Mouse (Mus musculus): ENCODE data around the gene Lrrc73. TPM values are rescaled to one million over a fixed set of nuclear protein-coding genes. Genes with fewer than 3 reads are reported as not detected.
A peak's percentile ranks its signal among the peaks of the same experiment; 100 is the strongest.

Lrrc73 gene
- polyA plus RNA-seq, 1 experiment from 2014 or later = 4.1 TPM

DNA sequence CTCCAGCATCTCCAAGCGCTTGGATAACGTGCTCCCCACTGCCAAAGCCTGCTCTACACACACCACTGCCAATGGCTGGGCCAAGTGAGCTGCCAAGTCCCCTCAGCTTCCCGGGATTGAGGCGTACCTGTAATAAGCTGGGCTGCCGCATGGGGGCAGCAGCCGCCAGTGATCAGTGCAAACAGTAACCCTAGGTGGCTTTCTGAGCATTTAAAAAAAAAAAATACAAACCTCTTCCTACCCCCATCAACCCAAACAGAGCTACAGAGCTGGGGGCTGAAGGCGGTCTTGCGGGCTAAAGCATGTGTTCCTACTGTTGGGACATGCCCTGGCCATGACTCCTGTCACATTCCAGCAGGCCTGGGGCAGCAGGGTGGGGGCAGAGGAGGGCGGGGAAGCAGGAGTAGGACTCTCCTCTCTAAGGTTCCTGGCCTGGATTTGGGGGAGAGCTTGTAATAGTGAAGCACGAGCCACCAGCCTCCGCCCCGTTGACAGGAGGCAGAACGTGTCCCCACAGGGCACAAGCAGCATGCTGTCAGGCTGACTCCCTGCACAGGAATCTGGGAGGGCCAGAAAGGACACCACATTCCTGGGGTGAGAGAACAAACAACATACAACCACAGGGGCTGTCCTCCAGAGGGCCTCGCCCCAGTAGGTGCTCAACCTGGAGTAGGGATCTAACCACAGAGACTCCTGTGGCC lies 12.7 kb downstream of the Lrrc73 start:
- Histone ChIP-seq H3K9ac (no peak overlapping the region), H3K36me3 (peaks cover 80% of the 10 kb centered on the region), H3K27ac (no peak overlapping the region), H3K9me3 (replicated peaks) (no peaks in the 10 kb centered on the region), H3K27me3 (no peaks in the 10 kb centered on the region), H3K4me3 (no peak overlapping the region), H3K4me2 (replicated peaks) (no peak overlapping the region), H3K4me1 (no peaks in the 10 kb centered on the region; the same call in 1 of the 2 replicates)
- ATAC-seq (ENCODE audit: low FRiP score) = 0 out of 2 replicates have a peak, but pooled peaks have one; percentile 7
- 33% methylated on average over 14 of the region's 14 CpGs for WGBS

GRCm38 (mm10) chr17:46266986-46267385 lies 13.7 kb downstream of the Lrrc73 start:
- no peak for ATAC-seq (ENCODE audit: low FRiP score)
- Histone ChIP-seq H3K4me3 (no peak overlapping the region), H3K36me3 (peaks cover 77% of the 10 kb centered on the region), H3K4me1 (no peaks in the 10 kb centered on the region; the same call in 1 of the 2 replicates), H3K27ac (no peak overlapping the region), H3K27me3 (no peaks in the 10 kb centered on the region), H3K9ac (no peak overlapping the region), H3K9me3 (replicated peaks) (no peaks in the 10 kb centered on the region), H3K4me2 (replicated peaks) (no peak overlapping the region)
- WGBS = 62% methylated on average over 6 of the region's 6 CpGs

DNA sequence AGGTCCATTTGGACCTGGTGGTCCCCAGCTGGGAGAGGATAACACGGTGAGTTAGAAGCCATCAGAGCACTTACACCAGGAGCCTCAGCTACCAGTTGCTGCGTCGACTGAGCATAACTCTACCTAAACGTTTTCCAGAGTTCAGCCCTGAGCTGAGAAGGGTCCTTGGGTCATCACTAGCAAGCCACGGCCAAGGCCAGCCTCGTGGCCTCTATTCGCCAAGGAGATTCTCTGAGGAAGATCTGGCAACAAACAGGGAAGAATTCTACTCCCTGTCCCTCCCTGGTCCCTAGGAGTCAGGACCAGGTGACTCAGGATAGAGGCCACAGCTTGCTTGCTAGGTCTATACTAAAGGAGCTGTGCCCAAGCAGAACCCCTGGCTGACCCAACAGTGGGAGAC lies 14.2 kb downstream of the Lrrc73 start:
- Histone ChIP-seq H3K9ac (no peak overlapping the region), H3K9me3 (replicated peaks) (no peaks in the 10 kb centered on the region), H3K27ac (no peak overlapping the region), H3K4me3 (no peak overlapping the region), H3K4me2 (replicated peaks) (no peak overlapping the region), H3K36me3 (peaks cover 72% of the 10 kb centered on the region), H3K27me3 (no peaks in the 10 kb centered on the region), H3K4me1 (no peaks in the 10 kb centered on the region; the same call in 1 of the 2 replicates)
- 89% methylated on average over 7 of the region's 7 CpGs for WGBS
- no peak for ATAC-seq (ENCODE audit: low FRiP score)

DNA sequence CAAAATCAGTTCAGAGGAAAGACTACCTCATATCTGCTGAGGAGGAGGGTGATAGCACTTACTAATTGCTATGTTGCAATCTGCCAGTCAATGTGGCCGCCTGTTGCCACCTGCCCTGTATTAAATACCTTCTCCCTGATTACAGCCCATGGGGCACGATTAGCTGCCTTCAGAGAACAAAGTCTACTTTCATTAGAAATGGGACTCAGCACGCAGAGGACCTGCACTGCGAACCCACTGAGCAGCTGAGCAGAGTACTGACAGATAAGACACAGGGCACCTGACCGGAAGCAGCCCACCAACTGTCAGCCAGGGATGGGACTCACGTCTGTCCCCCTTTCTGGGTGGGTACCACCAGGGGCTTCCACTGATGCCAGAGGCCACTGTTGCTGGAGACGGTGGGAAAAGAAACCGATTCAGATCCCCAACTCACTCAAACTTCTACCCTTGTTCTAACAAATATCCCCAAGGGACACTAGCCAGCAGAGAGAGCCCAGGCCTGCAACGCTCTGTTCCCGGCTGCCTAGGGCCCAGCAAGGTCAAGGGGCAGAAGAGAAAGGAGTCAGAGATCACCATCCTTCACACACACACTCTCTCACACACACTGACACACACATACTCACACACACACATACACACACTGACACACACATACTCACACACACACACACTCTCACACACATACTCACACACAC lies 14.8 kb downstream of the Lrrc73 start:
- Histone ChIP-seq H3K4me2 (replicated peaks) (no peak overlapping the region), H3K9me3 (replicated peaks) (no peaks in the 10 kb centered on the region), H3K27ac (no peak overlapping the region), H3K4me1 (no peaks in the 10 kb centered on the region; the same call in 1 of the 2 replicates), H3K4me3 (no peak overlapping the region), H3K36me3 (peaks cover 65% of the 10 kb centered on the region), H3K9ac (peak overlapping the region; percentile 13; the same call in 1 of the 2 replicates), H3K27me3 (no peaks in the 10 kb centered on the region)
- WGBS = 78% methylated on average over 10 of the region's 10 CpGs
- ATAC-seq (ENCODE audit: low FRiP score) = no peak

- no peak overlapping the region for H3K4me2 ChIP-seq (replicated peaks)
- H3K36me3 ChIP-seq = peaks cover 56% of the 10 kb centered on the region
- H3K4me3 ChIP-seq = no peak overlapping the region
- WGBS = 90% methylated on average over 19 of the region's 19 CpGs
- ATAC-seq (ENCODE audit: low FRiP score) = no peak
- no peak overlapping the region; the same call in 1 of the 2 replicates for H3K9ac ChIP-seq
- H3K9me3 ChIP-seq (replicated peaks) = no peaks in the 10 kb centered on the region
- no peaks in the 10 kb centered on the region for H3K27me3 ChIP-seq
- H3K4me1 ChIP-seq = no peaks in the 10 kb centered on the region; the same call in 1 of the 2 replicates
- H3K27ac ChIP-seq = no peak overlapping the region
Observed at GRCm38 (mm10) chr17:46269771-46270534, 16.6 kb downstream of the Lrrc73 start.

DNA sequence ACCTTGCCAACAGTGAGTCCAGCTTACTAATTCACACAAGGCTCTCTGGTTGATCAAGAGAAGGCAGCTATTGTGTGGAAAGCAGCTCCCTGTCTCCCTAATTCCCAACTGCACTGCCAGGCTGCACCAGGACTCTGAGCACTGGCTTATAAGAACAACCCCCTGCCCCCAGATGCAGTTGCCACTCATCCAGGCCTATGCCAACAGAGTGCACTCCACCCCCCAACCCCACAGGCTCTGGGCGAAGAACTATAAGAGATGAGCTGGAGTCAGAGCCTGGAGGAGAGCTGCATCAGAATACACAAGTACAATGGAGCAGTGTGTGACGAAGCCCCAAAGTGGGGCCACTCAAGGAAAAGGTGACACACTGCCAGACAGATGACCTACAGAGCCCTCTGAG lies 18.7 kb downstream of the Lrrc73 start:
- Histone ChIP-seq H3K27me3 (no peaks in the 10 kb centered on the region), H3K4me2 (replicated peaks) (no peak overlapping the region), H3K4me3 (no peak overlapping the region), H3K9ac (no peak overlapping the region), H3K27ac (no peak overlapping the region), H3K36me3 (peaks cover 48% of the 10 kb centered on the region), H3K9me3 (replicated peaks) (no peaks in the 10 kb centered on the region), H3K4me1 (no peaks in the 10 kb centered on the region)
- WGBS = 98% methylated on average over 2 of the region's 2 CpGs
- ATAC-seq (ENCODE audit: low FRiP score) = no peak

GRCm38 (mm10) chr17:46272675-46273074 lies 19.3 kb downstream of the Lrrc73 start:
- H3K36me3 ChIP-seq = peaks cover 48% of the 10 kb centered on the region
- 92% methylated on average over 5 of the region's 5 CpGs for WGBS
- ATAC-seq (ENCODE audit: low FRiP score) = no peak
- no peaks in the 10 kb centered on the region for H3K4me1 ChIP-seq
- no peaks in the 10 kb centered on the region for H3K9me3 ChIP-seq (replicated peaks)
- no peaks in the 10 kb centered on the region for H3K27me3 ChIP-seq
- H3K27ac ChIP-seq = no peak overlapping the region
- no peak overlapping the region for H3K9ac ChIP-seq
- no peak overlapping the region for H3K4me3 ChIP-seq
- H3K4me2 ChIP-seq (replicated peaks) = no peak overlapping the region

- H3K4me2 ChIP-seq (replicated peaks) = no peak overlapping the region
- 74% methylated on average over 1 of the region's 1 CpGs for WGBS
- no peaks in the 10 kb centered on the region for H3K27me3 ChIP-seq
- no peak overlapping the region for H3K4me3 ChIP-seq
- no peak overlapping the region for H3K27ac ChIP-seq
- H3K36me3 ChIP-seq = peaks cover 49% of the 10 kb centered on the region
- ATAC-seq (ENCODE audit: low FRiP score) = no peak
- H3K9ac ChIP-seq = no peak overlapping the region
- H3K9me3 ChIP-seq (replicated peaks) = no peaks in the 10 kb centered on the region
- peaks cover 4% of the 10 kb centered on the region; the same call in 1 of the 2 replicates for H3K4me1 ChIP-seq
Observed at GRCm38 (mm10) chr17:46273803-46274236, 20.5 kb downstream of the Lrrc73 start.

GRCm38 (mm10) chr17:46274465-46274864 lies 21.1 kb downstream of the Lrrc73 start:
- H3K9ac ChIP-seq = no peak overlapping the region
- peaks cover 50% of the 10 kb centered on the region for H3K36me3 ChIP-seq
- no peak overlapping the region for H3K4me2 ChIP-seq (replicated peaks)
- peaks cover 4% of the 10 kb centered on the region; the same call in 1 of the 2 replicates for H3K4me1 ChIP-seq
- no peaks in the 10 kb centered on the region for H3K9me3 ChIP-seq (replicated peaks)
- no peak for ATAC-seq (ENCODE audit: low FRiP score)
- H3K27ac ChIP-seq = no peak overlapping the region
- no peaks in the 10 kb centered on the region for H3K27me3 ChIP-seq
- 70% methylated on average over 6 of the region's 6 CpGs for WGBS
- H3K4me3 ChIP-seq = no peak overlapping the region

DNA sequence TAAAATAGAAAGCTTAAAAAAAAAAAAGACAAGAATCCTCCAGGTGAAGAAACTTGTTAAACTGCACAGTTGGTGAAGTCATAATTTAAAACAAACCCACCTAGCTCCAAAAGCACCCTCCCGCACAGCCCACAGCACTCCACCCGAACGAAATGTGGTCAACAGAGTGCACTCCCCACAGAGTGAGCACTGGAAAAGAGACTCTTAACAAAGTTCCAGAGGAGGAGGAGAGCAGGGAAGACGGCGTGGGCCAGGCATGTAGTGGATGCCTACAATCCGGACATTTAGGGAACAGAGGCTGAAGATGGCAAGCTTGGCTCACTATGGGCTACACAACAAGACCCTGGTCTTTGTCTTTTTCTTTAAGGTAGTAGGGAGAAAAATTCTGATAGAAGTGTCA lies 21.7 kb downstream of the Lrrc73 start:
- Histone ChIP-seq H3K4me3 (no peak overlapping the region), H3K4me1 (peaks cover 4% of the 10 kb centered on the region; the same call in 1 of the 2 replicates), H3K9ac (no peak overlapping the region), H3K36me3 (peaks cover 46% of the 10 kb centered on the region), H3K27me3 (no peaks in the 10 kb centered on the region), H3K27ac (no peak overlapping the region), H3K9me3 (replicated peaks) (no peaks in the 10 kb centered on the region), H3K4me2 (replicated peaks) (no peak overlapping the region)
- ATAC-seq (ENCODE audit: low FRiP score) = no peak
- 80% methylated on average over 6 of the region's 6 CpGs for WGBS

GRCm38 (mm10) chr17:46275506-46275905 lies 22.2 kb downstream of the Lrrc73 start:
- H3K9me3 ChIP-seq (replicated peaks) = no peaks in the 10 kb centered on the region
- H3K27me3 ChIP-seq = no peaks in the 10 kb centered on the region
- no peak overlapping the region for H3K27ac ChIP-seq
- H3K9ac ChIP-seq = no peak overlapping the region
- H3K4me2 ChIP-seq (replicated peaks) = no peak overlapping the region
- no peak overlapping the region for H3K4me3 ChIP-seq
- WGBS = 90% methylated on average over 10 of the region's 10 CpGs
- peaks cover 4% of the 10 kb centered on the region; the same call in 1 of the 2 replicates for H3K4me1 ChIP-seq
- ATAC-seq (ENCODE audit: low FRiP score) = no peak
- H3K36me3 ChIP-seq = peaks cover 44% of the 10 kb centered on the region

DNA sequence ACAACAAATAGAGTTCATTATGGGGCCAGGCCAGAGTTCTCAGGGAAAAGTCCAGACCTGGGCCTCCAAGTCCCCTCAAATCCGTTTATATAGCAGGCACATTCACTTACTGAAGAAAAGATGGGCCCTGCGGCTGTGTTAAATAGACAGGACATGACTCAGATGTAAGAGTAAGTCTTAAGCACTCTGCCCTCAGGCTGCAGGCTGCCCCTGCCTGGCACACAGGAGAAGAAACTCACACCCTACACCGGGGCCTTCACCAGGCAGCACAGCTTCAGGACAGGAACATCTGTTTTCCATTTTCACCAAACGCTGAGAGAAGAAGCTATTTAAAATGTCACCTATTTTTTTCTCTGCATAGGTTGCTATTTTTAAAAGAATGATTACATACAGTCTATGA lies 24.3 kb downstream of the Lrrc73 start:
- Histone ChIP-seq H3K36me3 (peaks cover 36% of the 10 kb centered on the region), H3K9ac (no peak overlapping the region), H3K27me3 (no peaks in the 10 kb centered on the region), H3K27ac (no peak overlapping the region), H3K4me2 (replicated peaks) (no peak overlapping the region), H3K4me3 (no peak overlapping the region), H3K9me3 (replicated peaks) (no peaks in the 10 kb centered on the region), H3K4me1 (peaks cover 18% of the 10 kb centered on the region)
- no peak for ATAC-seq (ENCODE audit: low FRiP score)
- 77% methylated on average over 4 of the region's 4 CpGs for WGBS

Data from hindbrain, embryonic 12.5 days (tissue).